Mouse (Mus musculus): ENCODE results near the gene Gm4312.

GRCm38 (mm10) chr10:100427592-100427991 is 45.2 kb upstream of the Gm4312 start:
- TF ChIP-seq CTCF (conservative IDR thresholded peaks at IDR 0.05; ENCODE audit: low read length) (no peak), NANOG (IDR thresholded peaks at IDR 0.05; ENCODE audit: borderline replicate concordance, low read length) (no peak)

Data from E14TG2a.4 (cell line).